Mouse (Mus musculus) kidney, embryonic 16.5 days (tissue): ENCODE results near the gene Bmf. TPM values are rescaled to one million over a fixed set of nuclear protein-coding genes. Genes with fewer than 3 reads are reported as not detected.
"Not testable (repeated sequence)": the region's sequence is repeated elsewhere in the genome, so short reads cannot be mapped to it uniquely, and the experiment has no call there.

Experiments used
- ATAC-seq: fragments of 200-750 bp; cut with Nextera tagmentation; 2 replicates; pipeline ENCODE4 v1.8.0; 2017; ENCODE audit warnings: moderate TSS enrichment; ENCODE audit not compliant: low FRiP score, low TSS enrichment
- H3K27ac ChIP-seq: fragments of 300-500 bp; sonication (generic); 2 replicates; pipeline ENCODE4 v1.5.1; 2014; ENCODE audit warnings: low read length
- H3K27me3 ChIP-seq: fragments of 300-500 bp; sonication (generic); 2 replicates; pipeline ENCODE4 v1.6.1; 2014; ENCODE audit warnings: low read length, control low read depth, mixed read lengths; ENCODE audit not compliant: insufficient read depth
- H3K36me3 ChIP-seq: fragments of 300-500 bp; sonication (generic); 2 replicates; pipeline ENCODE4 v1.6.1; 2014; ENCODE audit warnings: low read length, control low read depth, mixed read lengths; ENCODE audit not compliant: insufficient read depth
- H3K4me1 ChIP-seq: fragments of 300-500 bp; sonication (generic); 2 replicates; pipeline ENCODE4 v1.6.1; 2014; ENCODE audit warnings: low read length, control low read depth, mixed read lengths; ENCODE audit not compliant: insufficient read depth
- H3K4me2 ChIP-seq: fragments of 300-500 bp; sonication (generic); replicated peaks from 2 replicates; pipeline ENCODE4 v1.6.1; 2014; ENCODE audit warnings: low read depth, low read length
- H3K4me3 ChIP-seq: fragments of 300-500 bp; sonication (generic); 2 replicates; pipeline ENCODE4 v1.5.1; 2014; ENCODE audit warnings: mild to moderate bottlenecking, low read length
- H3K9ac ChIP-seq: fragments of 300-500 bp; sonication (generic); replicated peaks from 2 replicates; pipeline ENCODE4 v1.6.1; 2014; ENCODE audit warnings: low read length
- H3K9me3 ChIP-seq: fragments of 300-500 bp; sonication (generic); 2 replicates; pipeline ENCODE4 v1.6.1; 2016; ENCODE audit warnings: low read length, control low read depth
- WGBS: fragments of 180-500 bp; shearing (Covaris S2); extraction: QIAGEN DNeasy Blood & Tissue Kit; methylation state at CpG from one replicate; pipeline ENCODE4 v1.1.7; 2014; 5-methylcytosine and 5-hydroxymethylcytosine counted together
- polyA plus RNA-seq: library from polyadenylated mRNA; unstranded; fragments of >200 nt; fragmentation: Nextera tagmentation; extraction: Ambion mirVana; gene quantifications from 2 replicates; pipeline ENCODE4 v1.2.1, GENCODE M21; 2015

Bmf gene
- polyA plus RNA-seq, 1 experiment from 2014 or later = 9.9 TPM

- Histone ChIP-seq H3K9me3 (no peaks in the 10 kb centered on the region), H3K36me3 (no peaks in the 10 kb centered on the region), H3K9ac (no peak overlapping the region), H3K27ac (no peak overlapping the region), H3K4me2 (no peak overlapping the region), H3K4me3 (no peak overlapping the region), H3K4me1 (no peaks in the 10 kb centered on the region), H3K27me3 (no peaks in the 10 kb centered on the region)
- no peak for ATAC-seq
- 87% methylated on average over 8 of the region's 8 CpGs for whole genome bisulfite sequencing
Observed at GRCm38 (mm10) chr2:118567179-118567578, 17.7 kb upstream of the Bmf start.

- Histone ChIP-seq H3K4me1 (no peaks in the 10 kb centered on the region), H3K4me3 (no peak overlapping the region), H3K36me3 (no peaks in the 10 kb centered on the region), H3K27ac (no peak overlapping the region), H3K9ac (no peak overlapping the region), H3K9me3 (no peaks in the 10 kb centered on the region), H3K27me3 (no peaks in the 10 kb centered on the region), H3K4me2 (no peak overlapping the region)
- no peak for ATAC-seq
- 85% methylated on average over 3 of the region's 3 CpGs for WGBS
Observed at GRCm38 (mm10) chr2:118562431-118562830, 12.9 kb upstream of the Bmf start.

GRCm38 (mm10) chr2:118562015-118562414 lies 12.5 kb upstream of the Bmf start:
- H3K36me3 ChIP-seq = no peaks in the 10 kb centered on the region
- no peak overlapping the region for H3K4me3 ChIP-seq
- 84% methylated on average over 4 of the region's 4 CpGs for WGBS
- no peaks in the 10 kb centered on the region for H3K9me3 ChIP-seq
- H3K27ac ChIP-seq = no peak overlapping the region
- no peak overlapping the region for H3K9ac ChIP-seq
- H3K27me3 ChIP-seq = no peaks in the 10 kb centered on the region
- no peaks in the 10 kb centered on the region for H3K4me1 ChIP-seq
- ATAC-seq = no peak
- no peak overlapping the region for H3K4me2 ChIP-seq

GRCm38 (mm10) chr2:118558426-118558825 lies 8.9 kb upstream of the Bmf start:
- ATAC-seq = no peak
- H3K36me3 ChIP-seq = no peaks in the 10 kb centered on the region
- 86% methylated on average over 3 of the region's 3 CpGs for WGBS
- H3K9me3 ChIP-seq = no peaks in the 10 kb centered on the region
- H3K4me3 ChIP-seq = no peak overlapping the region
- no peak overlapping the region for H3K27ac ChIP-seq
- no peaks in the 10 kb centered on the region for H3K4me1 ChIP-seq
- no peak overlapping the region for H3K9ac ChIP-seq
- H3K27me3 ChIP-seq = no peaks in the 10 kb centered on the region
- no peak overlapping the region for H3K4me2 ChIP-seq

GRCm38 (mm10) chr2:118554356-118554990 lies 5.0 kb upstream of the Bmf start:
- peak; percentile 47 for ATAC-seq
- not testable (repeated sequence) for H3K36me3 ChIP-seq, H3K9me3 ChIP-seq, H3K27me3 ChIP-seq, H3K4me1 ChIP-seq
- Histone ChIP-seq H3K4me3 (peak overlapping the region; percentile 53), H3K9ac (peak overlapping the region; percentile 67), H3K27ac (peak overlapping the region; percentile 76; the same call in 1 of the 2 replicates), H3K4me2 (peak overlapping the region; percentile 54)
- WGBS = 53% methylated on average over 14 of the region's 17 CpGs

DNA sequence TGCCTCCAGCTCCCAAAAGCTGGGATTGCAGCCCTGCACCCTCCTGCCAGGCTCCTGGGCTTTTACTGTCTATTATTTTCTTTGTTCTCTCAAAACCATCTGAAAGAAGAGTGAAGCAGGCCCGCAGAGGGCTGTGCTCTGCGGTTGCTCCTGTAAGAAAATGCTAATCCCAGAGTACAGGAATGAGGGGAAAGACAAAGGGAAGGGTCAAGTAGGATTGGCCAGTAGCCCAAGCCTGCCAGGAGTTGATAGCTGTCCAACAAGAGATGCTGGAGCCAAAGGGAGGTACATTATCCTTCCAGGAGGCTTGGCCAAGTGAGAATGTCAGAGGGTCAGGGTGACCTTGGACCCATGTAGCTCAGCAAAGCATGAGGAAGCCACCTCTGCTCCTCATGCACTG lies 2.1 kb upstream of the Bmf start:
- Histone ChIP-seq H3K4me1 (peaks cover 29% of the 10 kb centered on the region), H3K27ac (no peak overlapping the region), H3K27me3 (0 out of 2 replicates have a peak, but pooled peaks cover 3% of the 10 kb centered on the region), H3K4me3 (no peak overlapping the region), H3K4me2 (no peak overlapping the region), H3K36me3 (no peaks in the 10 kb centered on the region), H3K9ac (no peak overlapping the region), H3K9me3 (no peaks in the 10 kb centered on the region)
- ATAC-seq = no peak
- WGBS = 58% methylated on average over 2 of the region's 2 CpGs

DNA sequence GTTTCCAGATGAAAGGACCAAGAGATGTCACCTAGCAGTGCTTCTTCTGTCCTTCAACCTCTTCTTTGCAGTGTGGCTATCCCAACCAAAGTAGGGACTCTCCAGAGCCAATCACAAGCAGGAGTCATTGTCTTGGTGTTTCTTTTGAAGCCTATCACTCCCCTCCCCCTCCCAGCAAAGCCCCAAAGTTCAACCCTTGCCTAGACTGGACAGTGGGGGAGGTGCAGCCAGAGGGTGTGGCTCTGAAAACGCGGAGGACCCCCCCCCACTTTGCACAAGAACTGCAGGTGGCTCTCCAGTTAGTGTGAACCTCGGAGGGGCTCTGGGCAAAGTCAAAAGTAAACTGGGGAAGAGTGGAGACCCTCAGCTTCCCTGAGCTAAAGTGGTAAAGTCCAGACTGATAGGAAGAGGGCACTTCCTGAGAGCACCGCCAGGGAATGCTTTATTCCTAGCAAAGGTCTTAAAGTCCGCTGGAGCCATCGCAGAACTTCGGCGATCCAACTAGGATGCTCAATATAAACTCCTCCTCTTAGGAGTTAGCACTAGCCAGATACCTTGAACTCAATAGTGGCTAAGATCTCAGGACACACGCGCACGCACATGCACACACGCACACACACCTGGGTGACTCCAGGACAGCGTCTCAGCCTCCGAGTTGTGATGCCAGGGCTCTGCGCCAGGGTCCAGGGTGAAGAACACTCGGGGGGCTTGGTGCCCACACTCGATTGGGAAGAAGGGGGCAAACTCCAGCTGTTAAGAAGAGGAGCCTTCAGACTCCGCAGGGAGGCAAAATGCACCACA lies 866 bp downstream of the Bmf start:
- H3K27ac ChIP-seq = peak overlapping the region; percentile 27; the same call in 1 of the 2 replicates
- peak overlapping the region; percentile 80 for H3K9ac ChIP-seq
- H3K9me3 ChIP-seq = no peaks in the 10 kb centered on the region
- no peak for ATAC-seq
- H3K36me3 ChIP-seq = no peaks in the 10 kb centered on the region
- peak overlapping the region; percentile 76 for H3K4me2 ChIP-seq
- 0 out of 2 replicates have a peak, but pooled peaks cover 3% of the 10 kb centered on the region for H3K27me3 ChIP-seq
- under 1% methylated on average over 18 of the region's 18 CpGs for WGBS
- peak overlapping the region; percentile 92 for H3K4me3 ChIP-seq
- H3K4me1 ChIP-seq = peaks cover 59% of the 10 kb centered on the region

DNA sequence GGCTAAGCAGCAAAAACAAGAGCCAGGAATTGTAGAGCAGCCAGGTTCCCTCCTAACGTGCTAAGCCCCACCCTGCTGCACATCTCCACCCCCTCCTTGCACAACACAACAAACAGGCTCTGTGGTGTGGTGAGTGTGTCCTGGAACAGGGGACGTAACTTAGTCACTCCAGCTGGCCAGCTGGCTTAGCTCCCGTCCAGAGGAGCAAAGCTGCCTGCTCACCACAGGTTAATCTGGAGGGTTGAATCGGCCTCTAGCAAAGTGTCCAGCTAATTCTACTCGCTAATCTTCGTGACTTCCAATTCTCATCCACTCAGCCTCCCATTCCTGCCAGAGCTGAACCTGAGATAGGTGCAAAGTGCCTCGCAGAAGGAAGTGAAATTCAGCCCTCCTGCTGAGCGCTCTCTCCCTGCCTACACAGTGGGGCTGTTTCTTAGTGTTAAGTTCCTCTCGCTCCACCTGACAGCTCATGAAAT lies 1.9 kb downstream of the Bmf start:
- ATAC-seq = no peak
- Histone ChIP-seq H3K4me3 (peak overlapping the region; percentile 92), H3K4me1 (peaks cover 69% of the 10 kb centered on the region), H3K27ac (peak overlapping the region; percentile 52; the same call in 1 of the 2 replicates), H3K36me3 (no peaks in the 10 kb centered on the region), H3K9ac (peak overlapping the region; percentile 80), H3K27me3 (0 out of 2 replicates have a peak, but pooled peaks cover 3% of the 10 kb centered on the region), H3K4me2 (peak overlapping the region; percentile 76), H3K9me3 (no peaks in the 10 kb centered on the region)
- WGBS = 8% methylated on average over 9 of the region's 9 CpGs

DNA sequence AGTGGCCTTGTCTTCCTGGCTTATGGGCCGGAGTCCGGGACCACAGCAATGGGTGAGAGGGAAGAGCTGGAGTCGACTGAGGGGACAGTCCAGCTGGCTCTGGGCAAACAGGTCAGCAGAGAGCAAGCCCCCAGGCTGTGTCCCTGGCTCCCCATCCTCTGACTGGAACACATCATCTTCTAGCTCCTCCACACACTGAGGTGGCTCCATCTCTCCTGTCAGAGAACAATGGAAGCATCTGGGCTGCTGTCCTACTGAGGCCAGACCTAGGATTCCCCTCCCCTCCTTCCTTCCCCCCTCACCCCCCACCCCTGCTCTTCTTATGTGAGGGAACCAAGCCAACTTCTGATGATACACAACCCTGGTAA lies 2.7 kb downstream of the Bmf start:
- H3K9ac ChIP-seq = peak overlapping the region; percentile 80

More for the DNA sequence above, 2.7 kb downstream of the Bmf start:
- no peaks in the 10 kb centered on the region for H3K36me3 ChIP-seq
- ATAC-seq = no peak
- H3K27ac ChIP-seq = peak overlapping the region; percentile 93
- H3K4me1 ChIP-seq = peaks cover 77% of the 10 kb centered on the region
- 61% methylated on average over 3 of the region's 3 CpGs for WGBS
- H3K27me3 ChIP-seq = 0 out of 2 replicates have a peak, but pooled peaks cover 3% of the 10 kb centered on the region
- H3K4me3 ChIP-seq = no peak overlapping the region; the same call in 1 of the 2 replicates
- peak overlapping the region; percentile 76 for H3K4me2 ChIP-seq
- no peaks in the 10 kb centered on the region for H3K9me3 ChIP-seq
